Mouse (Mus musculus): ENCODE measurements around the gene Ttc7b. TPM values are rescaled to one million over a fixed set of nuclear protein-coding genes. Genes with fewer than 3 reads are reported as not detected.

Gene Ttc7b
- 3.6 and 3.7 TPM in 2 replicates for polyA plus RNA-seq (2015; fragmentation: Nextera tagmentation; extraction: Ambion mirVana)

GRCm38 (mm10) chr12:100520794-100521186 is at the start of gene Ttc7b:
Gene Ttc7b, minus strand, starts transcription at chr12:100520826.
- no peaks in the 10 kb centered on the region for H3K27me3 ChIP-seq (ENCODE audit: control insufficient read depth, insufficient read depth, low read depth, low read length)
- no peaks in the 10 kb centered on the region for H3K36me3 ChIP-seq (ENCODE audit: control insufficient read depth, insufficient read depth, low read length)
- H3K9me3 ChIP-seq (ENCODE audit: control insufficient read depth, low read length): no peaks in the 10 kb centered on the region
- H3K4me3 ChIP-seq (ENCODE audit: low read length): peak within 1 kb of the TSS; percentile 74
- peak within 1 kb of the TSS; percentile 41 for H3K27ac ChIP-seq (ENCODE audit: low read length)
- 3% methylated on average over 18 of the region's 42 CpGs for WGBS
- H3K4me2 ChIP-seq (ENCODE audit: low read depth, low read length): peak within 1 kb of the TSS; percentile 89
- ATAC-seq (ENCODE audit: low read depth): peak; percentile 87
- peak within 1 kb of the TSS; percentile 92 for H3K9ac ChIP-seq (ENCODE audit: low read length)
- H3K4me1 ChIP-seq (replicated peaks; ENCODE audit: control insufficient read depth, insufficient read depth, low read length): peaks cover 11% of the 10 kb centered on the region

GRCm38 (mm10) chr12:100568831-100569230 is 48.2 kb upstream of the Ttc7b start:
- Histone ChIP-seq H3K4me3 (ENCODE audit: low read length) (no peak overlapping the region), H3K27ac (ENCODE audit: low read length) (no peak overlapping the region), H3K27me3 (ENCODE audit: control insufficient read depth, insufficient read depth, low read depth, low read length) (no peaks in the 10 kb centered on the region), H3K9me3 (ENCODE audit: control insufficient read depth, low read length) (no peaks in the 10 kb centered on the region), H3K9ac (ENCODE audit: low read length) (no peak overlapping the region), H3K4me1 (replicated peaks; ENCODE audit: control insufficient read depth, insufficient read depth, low read length) (no peaks in the 10 kb centered on the region), H3K4me2 (ENCODE audit: low read depth, low read length) (no peak overlapping the region), H3K36me3 (ENCODE audit: control insufficient read depth, insufficient read depth, low read length) (peaks cover 6% of the 10 kb centered on the region; the same call in 1 of the 2 replicates)
- WGBS: 78% methylated on average over 7 of the region's 7 CpGs
- ATAC-seq (ENCODE audit: low read depth): no peak

GRCm38 (mm10) chr12:100568105-100568504 is 47.5 kb upstream of the Ttc7b start:
- Histone ChIP-seq H3K9ac (ENCODE audit: low read length) (no peak overlapping the region), H3K27me3 (ENCODE audit: control insufficient read depth, insufficient read depth, low read depth, low read length) (no peaks in the 10 kb centered on the region), H3K9me3 (ENCODE audit: control insufficient read depth, low read length) (no peaks in the 10 kb centered on the region), H3K4me3 (ENCODE audit: low read length) (no peak overlapping the region), H3K4me2 (ENCODE audit: low read depth, low read length) (no peak overlapping the region), H3K27ac (ENCODE audit: low read length) (no peak overlapping the region), H3K4me1 (replicated peaks; ENCODE audit: control insufficient read depth, insufficient read depth, low read length) (no peaks in the 10 kb centered on the region), H3K36me3 (ENCODE audit: control insufficient read depth, insufficient read depth, low read length) (peaks cover 6% of the 10 kb centered on the region; the same call in 1 of the 2 replicates)
- 77% methylated on average over 6 of the region's 6 CpGs for WGBS
- no peak for ATAC-seq (ENCODE audit: low read depth)

- peaks cover 4% of the 10 kb centered on the region; the same call in 1 of the 2 replicates for H3K36me3 ChIP-seq (ENCODE audit: control insufficient read depth, insufficient read depth, low read length)
- no peaks in the 10 kb centered on the region for H3K4me1 ChIP-seq (replicated peaks; ENCODE audit: control insufficient read depth, insufficient read depth, low read length)
- H3K9me3 ChIP-seq (ENCODE audit: control insufficient read depth, low read length): no peaks in the 10 kb centered on the region
- 75% methylated on average over 3 of the region's 3 CpGs for WGBS
- no peak overlapping the region for H3K9ac ChIP-seq (ENCODE audit: low read length)
- no peak for ATAC-seq (ENCODE audit: low read depth)
- no peak overlapping the region for H3K4me3 ChIP-seq (ENCODE audit: low read length)
- no peak overlapping the region for H3K27ac ChIP-seq (ENCODE audit: low read length)
- H3K4me2 ChIP-seq (ENCODE audit: low read depth, low read length): no peak overlapping the region
- no peaks in the 10 kb centered on the region for H3K27me3 ChIP-seq (ENCODE audit: control insufficient read depth, insufficient read depth, low read depth, low read length)
Observed at GRCm38 (mm10) chr12:100567627-100568026, 47.0 kb upstream of the Ttc7b start.

GRCm38 (mm10) chr12:100553675-100554074 is 33.0 kb upstream of the Ttc7b start:
- no peak overlapping the region for H3K4me3 ChIP-seq (ENCODE audit: low read length)
- ATAC-seq (ENCODE audit: low read depth): no peak
- no peaks in the 10 kb centered on the region for H3K4me1 ChIP-seq (replicated peaks; ENCODE audit: control insufficient read depth, insufficient read depth, low read length)
- WGBS: 78% methylated on average over 6 of the region's 6 CpGs
- no peaks in the 10 kb centered on the region for H3K36me3 ChIP-seq (ENCODE audit: control insufficient read depth, insufficient read depth, low read length)
- no peaks in the 10 kb centered on the region for H3K9me3 ChIP-seq (ENCODE audit: control insufficient read depth, low read length)
- no peaks in the 10 kb centered on the region for H3K27me3 ChIP-seq (ENCODE audit: control insufficient read depth, insufficient read depth, low read depth, low read length)
- no peak overlapping the region for H3K9ac ChIP-seq (ENCODE audit: low read length)
- no peak overlapping the region for H3K27ac ChIP-seq (ENCODE audit: low read length)
- H3K4me2 ChIP-seq (ENCODE audit: low read depth, low read length): no peak overlapping the region

GRCm38 (mm10) chr12:100551972-100552371 is 31.3 kb upstream of the Ttc7b start:
- 70% methylated on average over 1 of the region's 1 CpGs for WGBS
- H3K4me3 ChIP-seq (ENCODE audit: low read length): no peak overlapping the region
- no peaks in the 10 kb centered on the region for H3K27me3 ChIP-seq (ENCODE audit: control insufficient read depth, insufficient read depth, low read depth, low read length)
- no peak for ATAC-seq (ENCODE audit: low read depth)
- no peak overlapping the region for H3K27ac ChIP-seq (ENCODE audit: low read length)
- H3K4me2 ChIP-seq (ENCODE audit: low read depth, low read length): no peak overlapping the region
- no peaks in the 10 kb centered on the region for H3K4me1 ChIP-seq (replicated peaks; ENCODE audit: control insufficient read depth, insufficient read depth, low read length)
- H3K9me3 ChIP-seq (ENCODE audit: control insufficient read depth, low read length): no peaks in the 10 kb centered on the region
- no peaks in the 10 kb centered on the region for H3K36me3 ChIP-seq (ENCODE audit: control insufficient read depth, insufficient read depth, low read length)
- no peak overlapping the region for H3K9ac ChIP-seq (ENCODE audit: low read length)

- H3K27me3 ChIP-seq (ENCODE audit: control insufficient read depth, insufficient read depth, low read depth, low read length): no peaks in the 10 kb centered on the region
- no peak for ATAC-seq (ENCODE audit: low read depth)
- H3K9ac ChIP-seq (ENCODE audit: low read length): no peak overlapping the region
- H3K36me3 ChIP-seq (ENCODE audit: control insufficient read depth, insufficient read depth, low read length): no peaks in the 10 kb centered on the region
- H3K27ac ChIP-seq (ENCODE audit: low read length): peak overlapping the region; percentile 63
- no peaks in the 10 kb centered on the region for H3K9me3 ChIP-seq (ENCODE audit: control insufficient read depth, low read length)
- no peak overlapping the region for H3K4me3 ChIP-seq (ENCODE audit: low read length)
- H3K4me1 ChIP-seq (replicated peaks; ENCODE audit: control insufficient read depth, insufficient read depth, low read length): peaks cover 2% of the 10 kb centered on the region; the same call in 1 of the 2 replicates
- no peak overlapping the region for H3K4me2 ChIP-seq (ENCODE audit: low read depth, low read length)
- WGBS: 80% methylated on average over 4 of the region's 4 CpGs
Observed at GRCm38 (mm10) chr12:100544194-100544567, 23.6 kb upstream of the Ttc7b start.

- peak; percentile 78 for ATAC-seq (ENCODE audit: low read depth)
Observed at GRCm38 (mm10) chr12:100543437-100544193, 23.0 kb upstream of the Ttc7b start.

GRCm38 (mm10) chr12:100542494-100542893 is 21.9 kb upstream of the Ttc7b start:
- Histone ChIP-seq H3K9ac (ENCODE audit: low read length) (no peak overlapping the region), H3K27ac (ENCODE audit: low read length) (no peak overlapping the region), H3K9me3 (ENCODE audit: control insufficient read depth, low read length) (no peaks in the 10 kb centered on the region), H3K27me3 (ENCODE audit: control insufficient read depth, insufficient read depth, low read depth, low read length) (no peaks in the 10 kb centered on the region), H3K4me3 (ENCODE audit: low read length) (no peak overlapping the region), H3K4me2 (ENCODE audit: low read depth, low read length) (no peak overlapping the region), H3K4me1 (replicated peaks; ENCODE audit: control insufficient read depth, insufficient read depth, low read length) (peaks cover 10% of the 10 kb centered on the region), H3K36me3 (ENCODE audit: control insufficient read depth, insufficient read depth, low read length) (no peaks in the 10 kb centered on the region)
- 72% methylated on average over 6 of the region's 6 CpGs for WGBS
- ATAC-seq (ENCODE audit: low read depth): no peak

More at GRCm38 (mm10) chr12:100543437-100544193, 23.0 kb upstream of the Ttc7b start:
- Histone ChIP-seq H3K27ac (ENCODE audit: low read length) (peak overlapping the region; percentile 63), H3K4me1 (replicated peaks; ENCODE audit: control insufficient read depth, insufficient read depth, low read length) (peaks cover 8% of the 10 kb centered on the region), H3K27me3 (ENCODE audit: control insufficient read depth, insufficient read depth, low read depth, low read length) (no peaks in the 10 kb centered on the region), H3K9ac (ENCODE audit: low read length) (no peak overlapping the region), H3K4me2 (ENCODE audit: low read depth, low read length) (no peak overlapping the region), H3K9me3 (ENCODE audit: control insufficient read depth, low read length) (no peaks in the 10 kb centered on the region), H3K36me3 (ENCODE audit: control insufficient read depth, insufficient read depth, low read length) (no peaks in the 10 kb centered on the region), H3K4me3 (ENCODE audit: low read length) (no peak overlapping the region)
- WGBS: 60% methylated on average over 6 of the region's 6 CpGs
